Mouse (Mus musculus): ENCODE data around the gene ccdc198. TPM values are rescaled to one million over a fixed set of nuclear protein-coding genes. Genes with fewer than 3 reads are reported as not detected.
A peak's percentile ranks its signal among the peaks of the same experiment; 100 is the strongest.

ccdc198 gene
- polyA plus RNA-seq, 1 experiment, result 33.8 TPM

- H3K4me3 ChIP-seq (ENCODE audit: control insufficient read depth, low read depth, low read length), result no peak overlapping the region
- H3K27ac ChIP-seq (ENCODE audit: control insufficient read depth, insufficient read depth, low read depth, low read length), result no peak overlapping the region
- no peaks in the 10 kb centered on the region for H3K27me3 ChIP-seq (ENCODE audit: control insufficient read depth, insufficient read depth, low read length)
- H3K4me1 ChIP-seq (ENCODE audit: control insufficient read depth, insufficient read depth, low read length), result no peaks in the 10 kb centered on the region
- TF ChIP-seq POLR2A (IDR thresholded peaks at IDR 0.05; ENCODE audit: control insufficient read depth, low read depth, low read length) (no peak), CTCF (IDR thresholded peaks at IDR 0.05; ENCODE audit: control insufficient read depth, insufficient read depth, insufficient replicate concordance, low read depth, low read length) (no peak)
- H3K36me3 ChIP-seq (ENCODE audit: control insufficient read depth, insufficient read depth, low read length), result no peaks in the 10 kb centered on the region
Observed at GRCm38 (mm10) chr14:49275376-49275775, 30.1 kb upstream of the ccdc198 start.

- Histone ChIP-seq H3K4me3 (ENCODE audit: control insufficient read depth, low read depth, low read length) (no peak overlapping the region), H3K4me1 (ENCODE audit: control insufficient read depth, insufficient read depth, low read length) (no peaks in the 10 kb centered on the region), H3K27me3 (ENCODE audit: control insufficient read depth, insufficient read depth, low read length) (no peaks in the 10 kb centered on the region), H3K27ac (ENCODE audit: control insufficient read depth, insufficient read depth, low read depth, low read length) (no peak overlapping the region), H3K36me3 (ENCODE audit: control insufficient read depth, insufficient read depth, low read length) (no peaks in the 10 kb centered on the region)
- TF ChIP-seq CTCF (IDR thresholded peaks at IDR 0.05; ENCODE audit: control insufficient read depth, insufficient read depth, insufficient replicate concordance, low read depth, low read length) (no peak), POLR2A (IDR thresholded peaks at IDR 0.05; ENCODE audit: control insufficient read depth, low read depth, low read length) (no peak)
Observed at GRCm38 (mm10) chr14:49265286-49266002, 20.2 kb upstream of the ccdc198 start.

- no peak for TF ChIP-seq CTCF (IDR thresholded peaks at IDR 0.05; ENCODE audit: control insufficient read depth, insufficient read depth, insufficient replicate concordance, low read depth, low read length)
- TF ChIP-seq POLR2A (IDR thresholded peaks at IDR 0.05; ENCODE audit: control insufficient read depth, low read depth, low read length), result no peak
- H3K36me3 ChIP-seq (ENCODE audit: control insufficient read depth, insufficient read depth, low read length), result no peaks in the 10 kb centered on the region
- H3K27me3 ChIP-seq (ENCODE audit: control insufficient read depth, insufficient read depth, low read length), result no peaks in the 10 kb centered on the region
- H3K4me1 ChIP-seq (ENCODE audit: control insufficient read depth, insufficient read depth, low read length), result peaks cover 4% of the 10 kb centered on the region
- H3K4me3 ChIP-seq (ENCODE audit: control insufficient read depth, low read depth, low read length), result no peak overlapping the region
- H3K27ac ChIP-seq (ENCODE audit: control insufficient read depth, insufficient read depth, low read depth, low read length), result no peak overlapping the region
Observed at GRCm38 (mm10) chr14:49241522-49241921, 3.8 kb downstream of the ccdc198 start.

- TF ChIP-seq CTCF (IDR thresholded peaks at IDR 0.05; ENCODE audit: control insufficient read depth, insufficient read depth, insufficient replicate concordance, low read depth, low read length), result peak; percentile 46; the same call in 1 of the 2 replicates
- no peak for TF ChIP-seq POLR2A (IDR thresholded peaks at IDR 0.05; ENCODE audit: control insufficient read depth, low read depth, low read length)
- Histone ChIP-seq H3K4me1 (ENCODE audit: control insufficient read depth, insufficient read depth, low read length) (no peaks in the 10 kb centered on the region), H3K27me3 (ENCODE audit: control insufficient read depth, insufficient read depth, low read length) (no peaks in the 10 kb centered on the region)
Observed at GRCm38 (mm10) chr14:49238206-49238605, 7.1 kb downstream of the ccdc198 start.

GRCm38 (mm10) chr14:49234788-49235515 is 10.3 kb downstream of the ccdc198 start:
- no peaks in the 10 kb centered on the region for H3K4me1 ChIP-seq (ENCODE audit: control insufficient read depth, insufficient read depth, low read length)
- H3K36me3 ChIP-seq (ENCODE audit: control insufficient read depth, insufficient read depth, low read length), result no peaks in the 10 kb centered on the region
- no peak overlapping the region for H3K27ac ChIP-seq (ENCODE audit: control insufficient read depth, insufficient read depth, low read depth, low read length)
- no peak for TF ChIP-seq CTCF (IDR thresholded peaks at IDR 0.05; ENCODE audit: control insufficient read depth, insufficient read depth, insufficient replicate concordance, low read depth, low read length)
- no peak for TF ChIP-seq POLR2A (IDR thresholded peaks at IDR 0.05; ENCODE audit: control insufficient read depth, low read depth, low read length)
- no peak overlapping the region for H3K4me3 ChIP-seq (ENCODE audit: control insufficient read depth, low read depth, low read length)
- no peaks in the 10 kb centered on the region for H3K27me3 ChIP-seq (ENCODE audit: control insufficient read depth, insufficient read depth, low read length)

More at GRCm38 (mm10) chr14:49238206-49238605, 7.1 kb downstream of the ccdc198 start:
- no peaks in the 10 kb centered on the region for H3K36me3 ChIP-seq (ENCODE audit: control insufficient read depth, insufficient read depth, low read length)
- no peak overlapping the region for H3K4me3 ChIP-seq (ENCODE audit: control insufficient read depth, low read depth, low read length)
- H3K27ac ChIP-seq (ENCODE audit: control insufficient read depth, insufficient read depth, low read depth, low read length), result no peak overlapping the region

- H3K27me3 ChIP-seq (ENCODE audit: control insufficient read depth, insufficient read depth, low read length), result no peaks in the 10 kb centered on the region
- no peaks in the 10 kb centered on the region for H3K36me3 ChIP-seq (ENCODE audit: control insufficient read depth, insufficient read depth, low read length)
- TF ChIP-seq POLR2A (IDR thresholded peaks at IDR 0.05; ENCODE audit: control insufficient read depth, low read depth, low read length) (no peak), CTCF (IDR thresholded peaks at IDR 0.05; ENCODE audit: control insufficient read depth, insufficient read depth, insufficient replicate concordance, low read depth, low read length) (no peak)
- no peak overlapping the region for H3K4me3 ChIP-seq (ENCODE audit: control insufficient read depth, low read depth, low read length)
- no peaks in the 10 kb centered on the region for H3K4me1 ChIP-seq (ENCODE audit: control insufficient read depth, insufficient read depth, low read length)
- no peak overlapping the region for H3K27ac ChIP-seq (ENCODE audit: control insufficient read depth, insufficient read depth, low read depth, low read length)
Observed at GRCm38 (mm10) chr14:49231845-49232244, 13.4 kb downstream of the ccdc198 start.

- TF ChIP-seq CTCF (IDR thresholded peaks at IDR 0.05; ENCODE audit: control insufficient read depth, insufficient read depth, insufficient replicate concordance, low read depth, low read length) (no peak), POLR2A (IDR thresholded peaks at IDR 0.05; ENCODE audit: control insufficient read depth, low read depth, low read length) (no peak)
- Histone ChIP-seq H3K4me3 (ENCODE audit: control insufficient read depth, low read depth, low read length) (no peak overlapping the region), H3K4me1 (ENCODE audit: control insufficient read depth, insufficient read depth, low read length) (no peaks in the 10 kb centered on the region), H3K27me3 (ENCODE audit: control insufficient read depth, insufficient read depth, low read length) (no peaks in the 10 kb centered on the region), H3K36me3 (ENCODE audit: control insufficient read depth, insufficient read depth, low read length) (no peaks in the 10 kb centered on the region), H3K27ac (ENCODE audit: control insufficient read depth, insufficient read depth, low read depth, low read length) (no peak overlapping the region)
Observed at GRCm38 (mm10) chr14:49226986-49227385, 18.3 kb downstream of the ccdc198 start.

All from testis, adult 2 months (tissue).